Mouse (Mus musculus): ENCODE results near the gene Idnk. TPM values are rescaled to one million over a fixed set of nuclear protein-coding genes. Genes with fewer than 3 reads are reported as not detected.
"Not testable (repeated sequence)": the region's sequence is repeated elsewhere in the genome, so short reads cannot be mapped to it uniquely, and the experiment has no call there.

The Idnk gene
- polyA plus RNA-seq, 1 experiment from 2014 or later, result 45.1 TPM

DNA sequence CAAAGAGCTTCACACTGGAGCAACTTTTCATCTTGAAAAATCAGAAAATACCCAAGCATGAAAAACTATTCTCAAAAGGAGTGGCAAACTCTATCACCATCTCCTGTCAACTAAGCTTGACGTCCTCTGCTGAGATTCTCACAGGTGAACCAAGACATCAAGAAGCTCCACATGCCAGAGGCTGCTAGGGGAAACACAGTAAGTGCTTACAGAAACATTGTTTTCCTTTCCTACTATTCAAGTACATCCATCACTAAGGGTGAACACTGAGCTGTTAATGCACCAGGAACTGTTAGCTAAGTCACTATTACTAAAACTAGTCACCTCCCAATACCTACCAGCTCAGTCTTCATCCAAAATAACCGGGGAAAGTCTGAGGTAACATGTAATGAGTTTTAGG is 32.5 kb upstream of the Idnk start:
- Histone ChIP-seq H3K9ac (no peak overlapping the region), H3K9me3 (no peaks in the 10 kb centered on the region), H3K4me3 (no peak overlapping the region), H3K4me2 (replicated peaks) (peak overlapping the region; percentile 67; the same call in 1 of the 2 replicates), H3K36me3 (peaks cover 12% of the 10 kb centered on the region; the same call in 1 of the 2 replicates), H3K27me3 (no peaks in the 10 kb centered on the region), H3K4me1 (peaks cover 18% of the 10 kb centered on the region), H3K27ac (no peak overlapping the region)
- no peak for ATAC-seq (ENCODE audit: insufficient number of reproducible peaks, insufficient read depth, low FRiP score, low TSS enrichment)
- 63% methylated on average over 2 of the region's 2 CpGs for WGBS

GRCm38 (mm10) chr13:58126126-58126525 is 31.3 kb upstream of the Idnk start:
- Histone ChIP-seq H3K4me3 (peak overlapping the region; percentile 98), H3K4me2 (replicated peaks) (peak overlapping the region; percentile 67), H3K4me1 (peaks cover 20% of the 10 kb centered on the region), H3K27ac (no peak overlapping the region), H3K27me3 (no peaks in the 10 kb centered on the region), H3K9ac (peak overlapping the region; percentile 45; the same call in 1 of the 2 replicates), H3K36me3 (peaks cover 12% of the 10 kb centered on the region; the same call in 1 of the 2 replicates), H3K9me3 (no peaks in the 10 kb centered on the region)
- WGBS, result 31% methylated on average over 7 of the region's 7 CpGs
- no peak for ATAC-seq (ENCODE audit: insufficient number of reproducible peaks, insufficient read depth, low FRiP score, low TSS enrichment)

DNA sequence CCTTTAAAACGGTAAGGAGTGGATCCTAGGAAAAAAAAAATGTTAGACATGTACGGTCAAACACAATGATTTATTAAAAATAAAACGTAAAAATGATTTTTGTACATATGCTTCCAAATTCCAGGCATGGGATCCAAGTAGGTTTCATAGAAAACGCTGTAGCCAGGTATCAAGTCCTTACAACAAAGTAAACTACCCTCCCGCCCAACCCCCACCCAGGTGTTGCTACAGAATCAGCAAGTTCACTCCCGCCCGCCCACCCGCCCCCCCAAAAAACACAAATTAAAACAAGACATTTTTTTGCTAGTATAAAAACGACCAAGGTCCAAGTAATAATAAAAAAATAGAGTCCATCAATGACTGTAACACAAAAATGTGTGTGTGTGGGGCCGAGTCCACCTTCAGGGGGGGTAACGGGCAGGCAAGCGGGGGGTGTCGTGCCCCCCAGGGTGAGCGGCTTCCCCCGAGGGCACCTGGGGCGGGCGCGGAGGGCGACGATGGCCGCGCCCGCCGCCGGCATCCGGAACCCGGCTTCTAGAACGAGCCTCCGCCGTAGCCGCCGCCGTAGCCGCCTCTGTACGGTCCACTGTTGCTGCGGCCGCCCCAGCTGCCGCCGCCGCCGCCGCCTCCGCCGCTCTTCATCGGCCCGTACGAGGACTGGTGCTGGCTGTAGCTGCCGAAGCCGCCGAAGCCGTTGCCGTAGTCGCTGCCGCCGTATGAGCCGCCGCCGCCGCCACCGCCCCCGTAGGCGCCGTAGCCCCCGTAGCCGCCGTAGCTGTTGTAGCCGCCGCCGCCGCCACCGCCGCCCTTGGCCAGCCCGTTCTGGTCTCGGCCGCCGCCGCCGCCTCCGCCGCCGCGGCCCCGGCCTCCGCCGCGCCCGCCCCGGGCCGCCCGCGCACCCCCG is 30.3 kb upstream of the Idnk start:
- Histone ChIP-seq H3K9ac (peak overlapping the region; percentile 99), H3K4me3 (peak overlapping the region; percentile 98), H3K4me2 (replicated peaks) (peak overlapping the region; percentile 67), H3K36me3 (peaks cover 12% of the 10 kb centered on the region; the same call in 1 of the 2 replicates), H3K27ac (peak overlapping the region; percentile 99), H3K4me1 (peaks cover 20% of the 10 kb centered on the region), H3K9me3 (no peaks in the 10 kb centered on the region), H3K27me3 (no peaks in the 10 kb centered on the region)
- no peak for ATAC-seq (ENCODE audit: insufficient number of reproducible peaks, insufficient read depth, low FRiP score, low TSS enrichment)
- 1% methylated on average over 58 of the region's 92 CpGs for WGBS

DNA sequence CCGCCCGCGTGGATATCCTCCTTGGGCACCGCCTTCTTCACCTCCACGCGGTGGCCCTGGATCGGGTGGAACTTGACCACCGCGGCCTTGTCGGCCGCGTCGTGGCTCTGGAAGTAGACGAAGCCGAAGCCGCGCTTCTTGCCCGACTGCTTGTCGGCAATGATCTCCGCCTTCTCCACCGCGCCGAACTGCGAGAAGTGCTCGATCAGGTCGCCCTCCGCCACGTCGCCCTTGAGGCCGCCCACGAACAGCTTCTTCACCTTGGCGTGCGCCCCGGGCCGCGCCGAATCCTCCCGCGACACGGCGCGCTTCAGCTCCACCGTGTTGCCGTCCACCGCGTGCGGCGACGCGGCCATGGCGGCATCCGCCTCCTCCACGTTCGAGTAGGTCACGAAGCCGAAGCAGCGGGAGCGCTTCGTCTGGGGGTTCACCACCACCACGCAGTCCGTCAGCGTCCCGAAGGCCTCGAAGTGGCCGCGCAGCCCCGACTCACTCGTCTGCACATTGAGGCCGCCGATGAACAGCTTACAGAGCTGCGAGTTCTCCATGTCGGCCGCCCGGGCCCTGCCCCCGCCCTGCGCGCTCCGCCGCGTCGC is 29.6 kb upstream of the Idnk start:
- Histone ChIP-seq H3K4me1 (peaks cover 20% of the 10 kb centered on the region), H3K36me3 (peaks cover 12% of the 10 kb centered on the region; the same call in 1 of the 2 replicates), H3K27ac (peak overlapping the region; percentile 99), H3K27me3 (no peaks in the 10 kb centered on the region), H3K9me3 (no peaks in the 10 kb centered on the region), H3K9ac (peak overlapping the region; percentile 99), H3K4me3 (peak overlapping the region; percentile 98), H3K4me2 (replicated peaks) (peak overlapping the region; percentile 67)
- peak; percentile 54 for ATAC-seq (ENCODE audit: insufficient number of reproducible peaks, insufficient read depth, low FRiP score, low TSS enrichment)
- under 1% methylated on average over 81 of the region's 81 CpGs for WGBS

GRCm38 (mm10) chr13:58128396-58128767 is 29.1 kb upstream of the Idnk start, which contains the start of gene Hnrnpa0:
Hnrnpa0 (minus strand) TSS chr13:58128556.
- peak within 1 kb of the TSS; percentile 67 for H3K4me2 ChIP-seq (replicated peaks)
- H3K9ac ChIP-seq, result peak within 1 kb of the TSS; percentile 99
- peak; percentile 95 for ATAC-seq (ENCODE audit: insufficient number of reproducible peaks, insufficient read depth, low FRiP score, low TSS enrichment)
- no peaks in the 10 kb centered on the region for H3K27me3 ChIP-seq
- H3K9me3 ChIP-seq, result no peaks in the 10 kb centered on the region
- 0% methylated on average over 30 of the region's 62 CpGs for WGBS
- H3K4me3 ChIP-seq, result peak within 1 kb of the TSS; percentile 98
- H3K27ac ChIP-seq, result peak within 1 kb of the TSS; percentile 99
- H3K36me3 ChIP-seq, result peaks cover 12% of the 10 kb centered on the region; the same call in 1 of the 2 replicates
- H3K4me1 ChIP-seq, result peaks cover 20% of the 10 kb centered on the region

GRCm38 (mm10) chr13:58128768-58129671 is 28.4 kb upstream of the Idnk start:
- ATAC-seq (ENCODE audit: insufficient number of reproducible peaks, insufficient read depth, low FRiP score, low TSS enrichment), result peak; percentile 98
- whole genome bisulfite sequencing, result under 1% methylated on average over 83 of the region's 83 CpGs
- peak overlapping the region; percentile 98 for H3K4me3 ChIP-seq

DNA sequence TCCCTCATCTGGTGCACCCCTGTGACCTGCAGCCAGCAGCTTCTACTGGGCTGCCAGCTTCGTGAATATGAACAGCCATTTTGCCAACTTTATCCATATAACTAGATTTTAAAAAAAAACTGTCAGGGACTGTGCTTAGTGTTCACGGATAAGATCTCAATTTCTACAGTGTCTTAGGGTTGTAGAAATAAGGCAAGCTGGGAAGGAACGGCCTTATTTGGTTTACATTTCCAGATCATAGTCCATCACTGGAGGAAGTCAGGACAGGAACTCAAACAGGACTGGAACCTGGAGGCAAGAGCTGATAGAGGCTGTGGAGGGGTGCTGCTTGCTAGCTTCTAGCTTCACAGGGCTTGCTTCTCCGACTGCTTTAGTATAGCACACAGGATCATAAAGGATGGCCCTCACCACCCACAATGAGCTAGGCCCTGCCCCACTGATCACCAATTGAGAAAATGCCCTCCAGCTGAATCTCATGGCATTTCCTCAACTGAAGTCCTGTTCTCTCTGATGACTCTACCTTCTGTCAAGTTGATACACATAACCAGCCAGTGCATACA is 27.7 kb upstream of the Idnk start:
- H3K27ac ChIP-seq, result peak overlapping the region; percentile 99
- peaks cover 12% of the 10 kb centered on the region; the same call in 1 of the 2 replicates for H3K36me3 ChIP-seq
- H3K4me2 ChIP-seq (replicated peaks), result peak overlapping the region; percentile 67
- peak overlapping the region; percentile 99 for H3K9ac ChIP-seq
- ATAC-seq (ENCODE audit: insufficient number of reproducible peaks, insufficient read depth, low FRiP score, low TSS enrichment), result no peak
- peak overlapping the region; percentile 98 for H3K4me3 ChIP-seq
- 36% methylated on average over 4 of the region's 4 CpGs for WGBS
- H3K9me3 ChIP-seq, result peaks cover 3% of the 10 kb centered on the region; the same call in 1 of the 2 replicates
- peaks cover 20% of the 10 kb centered on the region for H3K4me1 ChIP-seq
- no peaks in the 10 kb centered on the region for H3K27me3 ChIP-seq

More at GRCm38 (mm10) chr13:58128768-58129671, 28.4 kb upstream of the Idnk start:
- Histone ChIP-seq H3K9ac (peak overlapping the region; percentile 99), H3K27me3 (no peaks in the 10 kb centered on the region), H3K36me3 (peaks cover 12% of the 10 kb centered on the region; the same call in 1 of the 2 replicates), H3K4me2 (replicated peaks) (peak overlapping the region; percentile 67), H3K27ac (peak overlapping the region; percentile 99), H3K4me1 (peaks cover 20% of the 10 kb centered on the region), H3K9me3 (no peaks in the 10 kb centered on the region)

GRCm38 (mm10) chr13:58131692-58132091 is 25.8 kb upstream of the Idnk start:
- peaks cover 4% of the 10 kb centered on the region; the same call in 1 of the 2 replicates for H3K36me3 ChIP-seq
- ATAC-seq (ENCODE audit: insufficient number of reproducible peaks, insufficient read depth, low FRiP score, low TSS enrichment), result no peak
- H3K27ac ChIP-seq, result no peak overlapping the region
- H3K27me3 ChIP-seq, result no peaks in the 10 kb centered on the region
- no peak overlapping the region for H3K9ac ChIP-seq
- H3K9me3 ChIP-seq, result peaks cover 9% of the 10 kb centered on the region; the same call in 1 of the 2 replicates
- WGBS, result 47% methylated on average over 3 of the region's 3 CpGs
- peaks cover 9% of the 10 kb centered on the region; the same call in 1 of the 2 replicates for H3K4me1 ChIP-seq
- H3K4me3 ChIP-seq, result no peak overlapping the region
- no peak overlapping the region for H3K4me2 ChIP-seq (replicated peaks)

DNA sequence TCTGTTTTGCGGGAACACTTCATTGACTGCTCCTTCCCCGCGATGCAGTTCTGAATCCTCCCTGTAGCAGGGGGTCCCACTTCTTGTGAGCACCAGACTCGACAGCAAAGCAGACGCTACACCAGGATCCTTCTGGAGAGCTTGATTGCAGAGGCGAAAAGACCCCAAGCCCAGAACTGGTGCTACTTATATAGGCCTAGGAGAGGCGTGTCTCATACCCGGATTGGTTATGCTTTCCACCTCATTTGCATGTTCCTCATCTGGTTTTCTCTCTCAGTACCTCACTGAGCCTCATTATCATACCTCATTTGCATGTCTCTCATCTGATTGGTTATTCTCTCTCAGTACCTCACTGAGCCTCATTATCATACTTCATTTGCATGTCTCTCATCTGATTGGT is 10.8 kb upstream of the Idnk start:
- not testable (repeated sequence) for H3K4me2 ChIP-seq (replicated peaks); H3K4me3 ChIP-seq; H3K9ac ChIP-seq; H3K36me3 ChIP-seq; H3K4me1 ChIP-seq; H3K27ac ChIP-seq; ATAC-seq (ENCODE audit: insufficient number of reproducible peaks, insufficient read depth, low FRiP score, low TSS enrichment); H3K9me3 ChIP-seq; H3K27me3 ChIP-seq
- WGBS, result 96% methylated on average over 8 of the region's 8 CpGs

GRCm38 (mm10) chr13:58147760-58148159 is 9.7 kb upstream of the Idnk start:
- ATAC-seq (ENCODE audit: insufficient number of reproducible peaks, insufficient read depth, low FRiP score, low TSS enrichment), result no peak
- 76% methylated on average over 1 of the region's 1 CpGs for WGBS

More at GRCm38 (mm10) chr13:58147760-58148159, 9.7 kb upstream of the Idnk start:
- Histone ChIP-seq H3K27me3 (no peaks in the 10 kb centered on the region), H3K4me3 (no peak overlapping the region), H3K4me1 (no peaks in the 10 kb centered on the region), H3K27ac (no peak overlapping the region), H3K4me2 (replicated peaks) (no peak overlapping the region), H3K9ac (no peak overlapping the region), H3K9me3 (no peaks in the 10 kb centered on the region), H3K36me3 (no peaks in the 10 kb centered on the region)

All from embryonic facial prominence, embryonic 12.5 days (tissue).